Mouse (Mus musculus) neural tube, embryonic 11.5 days (tissue): ENCODE results near the gene Ube2n. TPM values are rescaled to one million over a fixed set of nuclear protein-coding genes. Genes with fewer than 3 reads are reported as not detected.

Experiments used
- ATAC-seq: fragments of 200-750 bp; cut with Nextera tagmentation; 2 replicates; pipeline ENCODE4 v1.8.0; 2017; ENCODE audit warnings: moderate number of reproducible peaks, mild to moderate bottlenecking, moderate TSS enrichment, moderate library complexity; ENCODE audit not compliant: insufficient read depth, low FRiP score, low TSS enrichment
- DNase-seq: peaks from one replicate; pipeline ENCODE4 v3.0.0-alpha.2; 2015; ENCODE audit warnings: low spot score
- H3K27ac ChIP-seq: fragments of 300-500 bp; sonication (generic); 2 replicates; pipeline ENCODE4 v1.5.1; 2014; ENCODE audit warnings: low read depth, mild to moderate bottlenecking, low read length
- H3K27me3 ChIP-seq: fragments of 300-500 bp; sonication (generic); 2 replicates; pipeline ENCODE4 v1.6.1; 2014; ENCODE audit warnings: mild to moderate bottlenecking, low read length, mixed read lengths; ENCODE audit not compliant: control insufficient read depth, insufficient read depth
- H3K36me3 ChIP-seq: fragments of 300-500 bp; sonication (generic); 2 replicates; pipeline ENCODE4 v1.6.1; 2014; ENCODE audit warnings: mild to moderate bottlenecking, low read length, moderate library complexity, mixed read lengths; ENCODE audit not compliant: control insufficient read depth, insufficient read depth
- H3K4me1 ChIP-seq: fragments of 300-500 bp; sonication (generic); 2 replicates; pipeline ENCODE4 v1.6.1; 2014; ENCODE audit warnings: low read length, mixed read lengths; ENCODE audit not compliant: control insufficient read depth, insufficient read depth
- H3K4me2 ChIP-seq: fragments of 300-500 bp; sonication (generic); 2 replicates; pipeline ENCODE4 v1.6.1; 2014; ENCODE audit warnings: low read depth, mild to moderate bottlenecking, moderate library complexity
- H3K4me3 ChIP-seq: fragments of 300-500 bp; sonication (generic); 2 replicates; pipeline ENCODE4 v1.5.1; 2014; ENCODE audit warnings: low read depth, low read length
- H3K9ac ChIP-seq: fragments of 300-500 bp; sonication (generic); 2 replicates; pipeline ENCODE4 v1.6.1; 2014; ENCODE audit warnings: mild to moderate bottlenecking, low read length
- H3K9me3 ChIP-seq: fragments of 300-500 bp; sonication (generic); 2 replicates; pipeline ENCODE4 v1.6.1; 2016; ENCODE audit warnings: low read length; ENCODE audit not compliant: control insufficient read depth
- WGBS: fragments of 180-500 bp; shearing (Covaris S2); extraction: QIAGEN DNeasy Blood & Tissue Kit; methylation state at CpG from one replicate; pipeline ENCODE4 v1.1.7; 2014; 5-methylcytosine and 5-hydroxymethylcytosine counted together
- microRNA-seq: library from miRNA; unstranded; fragments of <30 nt; microRNA quantifications from one replicate; pipeline ENCODE4, GENCODE M21; 2016
- polyA plus RNA-seq: library from polyadenylated mRNA; unstranded; fragments of >200 nt; fragmentation: Nextera tagmentation; extraction: Ambion mirVana; gene quantifications from 2 replicates; pipeline ENCODE4 v1.2.1, GENCODE M21; 2014

Ube2n gene
- polyA plus RNA-seq, 1 experiment from 2014 or later: 477 TPM

- WGBS: 69% methylated on average over 8 of the region's 8 CpGs
- ATAC-seq: no peak
Observed at GRCm38 (mm10) chr10:95587509-95588220, 72.7 kb downstream of the Ube2n start.

GRCm38 (mm10) chr10:95589196-95589595, 74.3 kb downstream of the Ube2n start:
- no peak overlapping the region for H3K4me2 ChIP-seq
- WGBS: 93% methylated on average over 4 of the region's 4 CpGs
- H3K4me3 ChIP-seq: no peak overlapping the region
- no peak overlapping the region for H3K27ac ChIP-seq
- no peak for DNase-seq
- no peaks in the 10 kb centered on the region for H3K36me3 ChIP-seq
- H3K4me1 ChIP-seq: no peaks in the 10 kb centered on the region
- H3K9ac ChIP-seq: no peak overlapping the region
- H3K27me3 ChIP-seq: no peaks in the 10 kb centered on the region
- no peak for ATAC-seq
- no peaks in the 10 kb centered on the region for H3K9me3 ChIP-seq

More at GRCm38 (mm10) chr10:95587509-95588220, 72.7 kb downstream of the Ube2n start:
- Histone ChIP-seq H3K9ac (no peak overlapping the region), H3K9me3 (no peaks in the 10 kb centered on the region), H3K4me1 (no peaks in the 10 kb centered on the region), H3K4me2 (no peak overlapping the region), H3K27me3 (no peaks in the 10 kb centered on the region), H3K36me3 (no peaks in the 10 kb centered on the region), H3K27ac (no peak overlapping the region), H3K4me3 (no peak overlapping the region)
- no peak for DNase-seq

- no peak for ATAC-seq
- H3K27ac ChIP-seq: no peak overlapping the region
- WGBS: 60% methylated on average over 6 of the region's 6 CpGs
- no peak overlapping the region for H3K4me3 ChIP-seq
- no peaks in the 10 kb centered on the region for H3K36me3 ChIP-seq
- no peaks in the 10 kb centered on the region for H3K4me1 ChIP-seq
- no peak overlapping the region for H3K4me2 ChIP-seq
- DNase-seq: no peak
- no peak overlapping the region for H3K9ac ChIP-seq
- no peaks in the 10 kb centered on the region for H3K27me3 ChIP-seq
- no peaks in the 10 kb centered on the region for H3K9me3 ChIP-seq
Observed at GRCm38 (mm10) chr10:95590196-95590595, 75.3 kb downstream of the Ube2n start.

- ATAC-seq (no peak), DNase-seq (no peak)
- Histone ChIP-seq H3K36me3 (no peaks in the 10 kb centered on the region), H3K27ac (no peak overlapping the region), H3K4me2 (no peak overlapping the region), H3K9me3 (no peaks in the 10 kb centered on the region), H3K4me1 (no peaks in the 10 kb centered on the region; the same call in 1 of the 2 replicates), H3K4me3 (no peak overlapping the region), H3K9ac (no peak overlapping the region), H3K27me3 (no peaks in the 10 kb centered on the region)
- 84% methylated on average over 4 of the region's 4 CpGs for WGBS
Observed at GRCm38 (mm10) chr10:95591257-95591656, 76.3 kb downstream of the Ube2n start.

GRCm38 (mm10) chr10:95594414-95594813, 79.5 kb downstream of the Ube2n start:
- H3K9ac ChIP-seq: no peak overlapping the region
- no peak overlapping the region for H3K27ac ChIP-seq
- no peaks in the 10 kb centered on the region for H3K36me3 ChIP-seq
- H3K4me1 ChIP-seq: no peaks in the 10 kb centered on the region; the same call in 1 of the 2 replicates
- ATAC-seq: no peak
- no peaks in the 10 kb centered on the region for H3K27me3 ChIP-seq
- H3K4me2 ChIP-seq: no peak overlapping the region
- H3K9me3 ChIP-seq: no peaks in the 10 kb centered on the region
- no peak overlapping the region for H3K4me3 ChIP-seq
- 65% methylated on average over 9 of the region's 11 CpGs for WGBS
- DNase-seq: no peak

Small RNA genes within 50 kb of the gene (microRNA-seq; reads per million reads assigned to microRNA genes)
- 16.9 reads per million, percentile 27 among the genes with 10 or more reads in this experiment for gene Mir3058

Other genes starting within 250 kb of the Ube2n start
- 12.5 and 14.0 TPM in 2 replicates for gene Cradd, start 191.0 kb upstream of the Ube2n start, polyA plus RNA-seq
- gene Socs2, start 98.0 kb upstream of the Ube2n start, polyA plus RNA-seq: 45.0 and 46.0 TPM in 2 replicates
- 295 and 300 TPM in 2 replicates for gene Mrpl42, start 13.2 kb upstream of the Ube2n start, polyA plus RNA-seq
- gene Nudt4, start 49.0 kb downstream of the Ube2n start, polyA plus RNA-seq: 139 TPM in 2 replicates
- not detected in 2 replicates for gene Anapc15-ps, start 158.3 kb downstream of the Ube2n start, polyA plus RNA-seq